Mouse (Mus musculus) lung, embryonic 14.5 days (tissue): Measurements from ENCODE around the gene Tex9. TPM values are rescaled to one million over a fixed set of nuclear protein-coding genes. Genes with fewer than 3 reads are reported as not detected.

Source experiments
- ATAC-seq: fragments of 200-750 bp; cut with Nextera tagmentation; 2 replicates; pipeline ENCODE4 v1.8.0; 2017; ENCODE audit warnings: mild to moderate bottlenecking, moderate TSS enrichment, moderate library complexity; ENCODE audit not compliant: insufficient read depth
- DNase-seq: peaks from one replicate; pipeline ENCODE4 v3.0.0-alpha.2; 2015
- H3K27ac ChIP-seq: fragments of 300-500 bp; sonication (generic); 2 replicates; pipeline ENCODE4 v1.5.1; 2014; ENCODE audit warnings: low read depth, mild to moderate bottlenecking, moderate library complexity
- H3K27me3 ChIP-seq: fragments of 300-500 bp; sonication (generic); 2 replicates; pipeline ENCODE4 v1.6.1; 2014; ENCODE audit warnings: low read length, control low read depth; ENCODE audit not compliant: insufficient read depth
- H3K36me3 ChIP-seq: fragments of 300-500 bp; sonication (generic); 2 replicates; pipeline ENCODE4 v1.6.1; 2014; ENCODE audit warnings: control low read depth; ENCODE audit not compliant: insufficient read depth
- H3K4me1 ChIP-seq: fragments of 300-500 bp; sonication (generic); 2 replicates; pipeline ENCODE4 v1.6.1; 2014; ENCODE audit warnings: antibody characterized with exemption, control low read depth; ENCODE audit not compliant: insufficient read depth
- H3K4me2 ChIP-seq: fragments of 300-500 bp; sonication (generic); 2 replicates; pipeline ENCODE4 v1.6.1; 2014; ENCODE audit warnings: mild to moderate bottlenecking
- H3K4me3 ChIP-seq: fragments of 300-500 bp; sonication (generic); 2 replicates; pipeline ENCODE4 v1.5.1; 2014; ENCODE audit warnings: low read depth, low read length
- H3K9ac ChIP-seq: fragments of 300-500 bp; sonication (generic); 2 replicates; pipeline ENCODE4 v1.6.1; 2014
- H3K9me3 ChIP-seq: fragments of 300-500 bp; sonication (generic); 2 replicates; pipeline ENCODE4 v1.6.1; 2016; ENCODE audit warnings: low read depth, low read length, control low read depth
- CTCF ChIP-seq: IDR thresholded peaks from 2 replicates; pipeline ENCODE4 v1.5.1; 2016; ENCODE audit warnings: antibody characterized with exemption, low read depth
- WGBS: fragments of 180-500 bp; shearing (Covaris S2); extraction: QIAGEN DNeasy Blood & Tissue Kit; methylation state at CpG from one replicate; pipeline ENCODE4 v1.1.7; 2014; 5-methylcytosine and 5-hydroxymethylcytosine counted together
- polyA plus RNA-seq: library from polyadenylated mRNA; unstranded; fragments of >200 nt; fragmentation: Nextera tagmentation; extraction: Ambion mirVana; gene quantifications from 2 replicates; pipeline ENCODE4 v1.2.1, GENCODE M21; 2014

Gene Tex9
- polyA plus RNA-seq, 1 experiment from 2014 or later = 37.5 TPM

DNA sequence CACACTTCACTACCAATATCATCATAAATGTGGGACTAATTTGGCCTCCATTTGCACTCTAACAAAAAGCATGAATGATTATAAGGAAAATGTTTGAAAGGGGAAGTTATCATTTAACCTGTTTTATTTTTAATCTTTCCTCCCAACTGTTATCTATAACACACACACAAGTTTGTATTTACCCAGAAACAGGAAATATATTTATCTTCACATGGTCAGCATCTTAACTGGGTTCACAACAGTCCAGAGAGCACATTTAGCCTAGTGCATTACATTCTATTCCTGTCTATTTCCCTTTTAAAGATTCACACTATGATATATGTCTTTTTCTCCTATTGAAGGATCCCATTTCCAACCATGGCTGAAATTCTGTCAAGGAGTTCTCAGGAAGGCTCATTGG lies 3.5 kb downstream of the Tex9 start:
- no peak for DNase-seq
- no peak for TF ChIP-seq CTCF
- no peak overlapping the region for H3K27ac ChIP-seq
- no peaks in the 10 kb centered on the region for H3K9me3 ChIP-seq
- no peak for ATAC-seq
- no peak overlapping the region for H3K4me2 ChIP-seq
- H3K9ac ChIP-seq = no peak overlapping the region
- H3K4me1 ChIP-seq = peaks cover 6% of the 10 kb centered on the region; the same call in 1 of the 2 replicates
- peaks cover 6% of the 10 kb centered on the region; the same call in 1 of the 2 replicates for H3K36me3 ChIP-seq
- H3K27me3 ChIP-seq = no peaks in the 10 kb centered on the region
- no peak overlapping the region for H3K4me3 ChIP-seq

DNA sequence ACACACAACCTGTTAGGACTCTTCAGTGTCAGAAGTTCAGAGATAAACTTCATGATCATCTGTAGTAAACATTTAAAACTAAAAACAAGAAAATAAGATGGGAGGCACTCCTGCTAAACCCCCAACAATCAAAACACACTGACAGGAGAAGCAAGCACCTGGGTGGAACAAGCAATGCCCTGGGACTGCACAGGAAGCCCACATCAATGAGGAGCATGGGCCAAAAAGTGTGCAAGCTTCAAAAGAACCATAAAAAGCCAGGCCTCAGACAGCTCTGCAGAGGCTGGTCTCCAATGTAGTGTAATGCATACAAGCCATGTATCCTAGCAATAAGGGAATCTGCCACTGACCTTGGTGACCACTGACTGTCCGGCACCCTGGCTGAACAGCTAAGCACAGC lies 12.7 kb downstream of the Tex9 start:
- H3K4me1 ChIP-seq = no peaks in the 10 kb centered on the region
- no peak for TF ChIP-seq CTCF
- H3K9ac ChIP-seq = no peak overlapping the region
- no peaks in the 10 kb centered on the region for H3K9me3 ChIP-seq
- no peaks in the 10 kb centered on the region for H3K27me3 ChIP-seq
- peaks cover 34% of the 10 kb centered on the region for H3K36me3 ChIP-seq
- H3K4me3 ChIP-seq = no peak overlapping the region
- no peak overlapping the region for H3K4me2 ChIP-seq
- ATAC-seq (no peak), DNase-seq (no peak)
- H3K27ac ChIP-seq = no peak overlapping the region
- 67% methylated on average over 1 of the region's 1 CpGs for WGBS

DNA sequence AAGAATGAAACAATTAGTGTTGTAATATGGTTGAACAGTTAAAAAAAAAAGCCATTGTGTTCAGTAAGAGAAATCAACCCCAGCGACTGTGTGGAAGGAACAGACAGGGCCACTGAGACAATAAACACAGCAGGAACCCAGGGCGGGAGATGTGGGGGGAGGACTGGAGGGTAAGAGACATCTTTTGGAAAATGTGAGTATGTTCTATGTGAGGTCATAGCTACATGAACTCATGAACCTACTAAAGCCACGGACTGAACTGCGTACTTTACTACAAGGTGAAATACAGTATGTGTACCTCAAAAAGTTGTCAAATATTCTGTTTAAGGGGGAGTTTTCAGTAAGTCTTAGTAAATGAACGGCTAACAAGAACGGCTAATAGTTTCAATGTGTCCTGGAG lies 14.7 kb downstream of the Tex9 start:
- Histone ChIP-seq H3K36me3 (peaks cover 49% of the 10 kb centered on the region), H3K4me2 (no peak overlapping the region), H3K27me3 (no peaks in the 10 kb centered on the region), H3K9ac (no peak overlapping the region), H3K4me3 (no peak overlapping the region), H3K4me1 (no peaks in the 10 kb centered on the region), H3K9me3 (no peaks in the 10 kb centered on the region), H3K27ac (no peak overlapping the region)
- DNase-seq = no peak
- ATAC-seq = no peak
- 69% methylated on average over 6 of the region's 6 CpGs for WGBS
- TF ChIP-seq CTCF = no peak

DNA sequence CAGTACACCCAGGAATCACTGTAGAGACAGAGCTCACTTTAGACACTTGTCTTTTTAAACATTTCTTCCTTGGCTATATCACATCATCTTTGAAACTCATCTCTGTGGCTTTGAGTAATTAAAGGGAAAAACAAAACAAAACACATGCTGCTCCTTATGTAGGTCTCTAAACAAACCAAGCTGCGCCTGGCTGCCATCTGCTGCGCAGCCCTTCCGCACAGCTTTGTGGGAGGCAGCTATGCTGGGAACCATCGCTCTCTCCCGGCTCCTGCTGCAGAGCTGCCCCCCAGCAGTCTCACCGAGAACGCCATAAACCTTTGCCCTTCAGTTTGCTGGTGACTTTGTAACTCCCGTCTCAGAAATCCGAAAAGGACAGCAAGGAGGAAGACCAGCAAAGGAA lies 16.5 kb downstream of the Tex9 start:
- ATAC-seq (no peak), DNase-seq (no peak)
- H3K9ac ChIP-seq = no peak overlapping the region
- no peaks in the 10 kb centered on the region for H3K9me3 ChIP-seq
- no peaks in the 10 kb centered on the region for H3K27me3 ChIP-seq
- TF ChIP-seq CTCF = no peak
- 85% methylated on average over 9 of the region's 9 CpGs for WGBS
- H3K4me1 ChIP-seq = no peaks in the 10 kb centered on the region
- no peak overlapping the region for H3K27ac ChIP-seq
- peaks cover 47% of the 10 kb centered on the region for H3K36me3 ChIP-seq
- no peak overlapping the region for H3K4me2 ChIP-seq
- no peak overlapping the region for H3K4me3 ChIP-seq

DNA sequence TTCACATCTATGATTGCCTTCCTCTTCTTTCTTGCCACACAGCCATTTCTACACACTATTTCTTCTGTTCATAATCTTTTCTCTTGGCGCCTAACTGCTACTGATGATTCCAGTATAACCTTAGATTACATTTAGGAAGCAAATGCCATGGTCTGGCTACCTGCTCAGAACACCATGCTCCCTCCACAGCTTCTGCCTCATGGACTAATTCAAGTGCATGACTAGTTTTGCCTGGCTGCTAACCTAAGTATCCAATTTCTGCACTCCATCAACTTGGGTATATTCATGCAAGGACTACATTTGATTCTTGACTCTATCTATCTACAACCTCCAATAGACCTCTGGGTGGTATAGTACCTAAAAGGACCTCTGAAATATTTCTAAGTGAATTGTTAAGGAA lies 22.2 kb downstream of the Tex9 start:
- Histone ChIP-seq H3K9me3 (no peaks in the 10 kb centered on the region), H3K27ac (no peak overlapping the region), H3K4me2 (no peak overlapping the region), H3K36me3 (peaks cover 25% of the 10 kb centered on the region; the same call in 1 of the 2 replicates), H3K4me3 (no peak overlapping the region), H3K27me3 (no peaks in the 10 kb centered on the region), H3K9ac (no peak overlapping the region), H3K4me1 (no peaks in the 10 kb centered on the region)
- 100% methylated on average over 1 of the region's 1 CpGs for WGBS
- no peak for ATAC-seq
- no peak for TF ChIP-seq CTCF
- no peak for DNase-seq

DNA sequence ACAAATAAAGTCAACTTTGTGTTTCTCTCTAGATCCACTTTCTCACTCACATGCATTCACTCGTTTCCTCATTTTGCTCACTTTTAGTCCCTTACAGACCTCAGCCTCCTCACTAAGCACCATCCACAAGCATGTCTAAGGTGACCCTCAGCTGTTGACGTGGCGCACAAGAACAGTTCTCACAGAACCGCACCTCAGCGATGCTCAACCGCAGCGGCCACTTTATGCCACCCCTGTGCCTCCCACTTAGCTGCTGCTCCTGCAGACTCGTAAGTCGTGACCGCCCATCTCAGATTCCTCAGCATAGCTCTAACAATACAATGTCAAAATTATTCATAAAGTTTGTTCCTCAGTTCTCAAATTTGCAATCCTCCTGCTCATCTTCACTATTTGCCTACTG lies 23.4 kb downstream of the Tex9 start:
- Histone ChIP-seq H3K27ac (no peak overlapping the region), H3K4me2 (no peak overlapping the region), H3K36me3 (0 out of 2 replicates have a peak, but pooled peaks cover 22% of the 10 kb centered on the region), H3K4me1 (no peaks in the 10 kb centered on the region), H3K27me3 (no peaks in the 10 kb centered on the region), H3K9ac (no peak overlapping the region), H3K9me3 (no peaks in the 10 kb centered on the region), H3K4me3 (no peak overlapping the region)
- 87% methylated on average over 10 of the region's 10 CpGs for WGBS
- DNase-seq = no peak
- no peak for ATAC-seq
- no peak for TF ChIP-seq CTCF

DNA sequence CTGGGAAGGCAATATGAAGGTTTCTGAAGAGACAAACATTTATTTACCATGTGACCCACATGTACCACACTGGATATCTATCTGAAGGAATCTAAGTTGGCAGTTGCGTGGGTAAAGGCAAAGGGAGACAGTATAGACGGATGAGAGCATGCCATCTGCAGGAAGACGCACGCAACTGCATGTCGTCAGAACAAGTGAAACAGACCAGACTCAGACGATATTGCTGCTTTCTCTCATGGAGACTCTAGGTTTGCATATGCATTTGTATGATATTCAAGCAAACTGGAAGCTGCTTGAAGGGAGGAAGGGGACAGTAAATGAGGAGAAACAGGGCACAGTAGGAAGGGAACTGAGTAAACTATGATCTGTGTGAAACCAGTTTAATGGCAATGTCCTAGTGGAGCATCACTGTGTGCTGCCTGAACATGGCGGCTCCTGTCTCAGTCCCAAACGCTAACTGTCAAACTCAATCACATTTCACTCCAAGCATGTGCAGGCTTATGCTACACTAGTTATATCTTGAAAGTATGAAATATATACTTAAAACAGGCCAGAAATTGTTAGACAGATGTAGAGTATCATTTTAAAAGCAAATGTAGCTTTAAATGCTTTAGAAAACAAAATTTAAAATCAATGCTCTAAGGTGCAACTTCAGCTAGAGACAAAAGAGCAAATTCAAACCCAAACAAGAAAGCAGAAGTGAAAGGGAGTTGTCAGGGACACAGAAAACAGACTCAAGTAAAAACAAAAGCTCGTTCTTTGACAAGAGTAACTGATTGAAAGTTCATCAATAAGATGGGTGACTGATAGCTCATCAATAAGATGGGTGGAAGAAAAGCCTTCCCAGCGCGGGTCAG lies 24.2 kb downstream of the Tex9 start:
- H3K4me1 ChIP-seq = no peaks in the 10 kb centered on the region
- H3K27ac ChIP-seq = no peak overlapping the region
- 61% methylated on average over 11 of the region's 11 CpGs for WGBS
- DNase-seq = peak; percentile 57
- no peak overlapping the region for H3K4me3 ChIP-seq
- H3K9ac ChIP-seq = no peak overlapping the region
- H3K36me3 ChIP-seq = 0 out of 2 replicates have a peak, but pooled peaks cover 14% of the 10 kb centered on the region
- TF ChIP-seq CTCF = peak; percentile 70
- H3K4me2 ChIP-seq = no peak overlapping the region
- H3K9me3 ChIP-seq = no peaks in the 10 kb centered on the region
- no peaks in the 10 kb centered on the region for H3K27me3 ChIP-seq
- ATAC-seq = no peak
